Mouse (Mus musculus): ENCODE measurements at regions not wholly inside any gene's neighbourhood (a gene's known extent, or its start where the extent isn't known, plus 50 kb on each side); places are given as distances from the start of the nearest gene placed in this dataset.
A peak's percentile ranks its signal among the peaks of the same experiment; 100 is the strongest.
"Not testable (repeated sequence)": the region's sequence is repeated elsewhere in the genome, so short reads cannot be mapped to it uniquely, and the experiment has no call there.

DNA sequence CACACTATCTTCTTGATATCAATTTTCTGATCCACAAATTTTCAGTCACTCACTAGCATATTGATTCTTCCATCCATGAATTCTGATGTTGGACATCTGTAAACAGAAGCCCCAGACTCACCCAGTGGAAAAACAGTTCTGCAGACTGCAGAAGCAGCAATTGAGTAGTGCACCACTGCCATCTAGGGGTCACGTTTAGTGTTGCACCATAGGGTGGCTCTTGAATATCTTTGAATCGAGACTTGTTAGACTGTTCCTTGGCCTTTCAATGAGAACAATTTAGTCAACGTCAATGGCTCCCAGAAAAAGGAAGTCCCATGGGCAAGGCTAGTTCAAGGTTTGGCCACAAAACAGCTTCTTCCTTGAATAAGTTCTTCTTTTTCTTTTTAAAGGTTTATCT is 828.1 kb downstream of the Gm10330 start:
- H3K4me1 ChIP-seq; H3K36me3 ChIP-seq; H3K9me3 ChIP-seq; H3K9ac ChIP-seq; H3K4me2 ChIP-seq (replicated peaks); H3K27me3 ChIP-seq (replicated peaks); H3K27ac ChIP-seq; H3K4me3 ChIP-seq; ATAC-seq (ENCODE audit: low FRiP score, low read depth): not testable (repeated sequence)
- WGBS, result 50% methylated on average over 3 of the region's 3 CpGs

GRCm38 (mm10) chr12:22906156-22906555 is 873.9 kb downstream of the Gm10330 start:
- Histone ChIP-seq H3K9ac (peak overlapping the region; percentile 53), H3K4me2 (replicated peaks) (peak overlapping the region; percentile 66), H3K4me3 (peak overlapping the region; percentile 56)
- not testable (repeated sequence) for H3K36me3 ChIP-seq; H3K9me3 ChIP-seq; H3K4me1 ChIP-seq; H3K27ac ChIP-seq; H3K27me3 ChIP-seq (replicated peaks)
- ATAC-seq (ENCODE audit: low FRiP score, low read depth), result peak; percentile 66; the same call in 1 of the 2 replicates
- WGBS, result under 1% methylated on average over 51 of the region's 53 CpGs
